Mouse (Mus musculus): Measurements from ENCODE around the gene Zswim4. TPM values are rescaled to one million over a fixed set of nuclear protein-coding genes. Genes with fewer than 3 reads are reported as not detected.
"Not testable (repeated sequence)": the region's sequence is repeated elsewhere in the genome, so short reads cannot be mapped to it uniquely, and the experiment has no call there.

The Zswim4 gene
- polyA plus RNA-seq (2014; fragmentation: Nextera tagmentation; extraction: Ambion mirVana) = 7.9 and 9.1 TPM in 2 replicates

DNA sequence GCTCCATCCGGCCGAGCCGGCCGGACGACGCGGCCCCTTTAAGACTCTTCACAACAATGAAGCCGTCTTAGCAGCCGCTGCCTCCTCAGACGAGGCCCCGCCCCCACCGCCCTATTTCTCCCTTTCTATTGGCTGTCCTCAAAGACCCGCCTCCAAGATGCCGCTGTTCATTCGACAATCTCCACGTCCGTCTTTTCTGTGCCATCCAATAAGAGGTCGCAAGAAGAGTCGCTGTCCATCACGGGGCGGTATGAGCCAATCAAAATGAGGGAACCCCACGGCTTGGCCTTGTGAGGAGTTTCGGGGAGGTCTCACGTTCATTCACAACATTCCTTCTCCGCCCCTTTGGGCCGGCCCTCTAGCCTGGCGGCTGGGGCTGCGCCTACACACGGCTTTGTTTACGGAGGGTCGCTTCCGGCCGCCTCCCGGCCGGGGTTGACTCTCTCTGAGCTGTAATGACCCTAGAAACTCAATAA lies at the start of gene Zswim4:
TSS of gene Zswim4 (minus strand) at position 58 of the 476 bp plus-strand sequence.
- Histone ChIP-seq H3K9me3 (ENCODE audit: control insufficient read depth, low read length) (no peaks in the 10 kb centered on the region), H3K4me2 (peak within 1 kb of the TSS; percentile 94), H3K27me3 (replicated peaks; ENCODE audit: control insufficient read depth, insufficient read depth, low read length) (no peaks in the 10 kb centered on the region), H3K4me3 (ENCODE audit: low read depth, low read length) (peak within 1 kb of the TSS; percentile 86), H3K4me1 (replicated peaks; ENCODE audit: control insufficient read depth, insufficient read depth, low read length) (peaks cover 10% of the 10 kb centered on the region), H3K36me3 (ENCODE audit: control insufficient read depth, insufficient read depth, low read length) (no peaks in the 10 kb centered on the region; the same call in 1 of the 2 replicates), H3K27ac (ENCODE audit: low read depth, low read length) (peak within 1 kb of the TSS; percentile 44), H3K9ac (ENCODE audit: low read depth, low read length) (peak within 1 kb of the TSS; percentile 90)
- WGBS = 1% methylated on average over 35 of the region's 35 CpGs
- ATAC-seq (replicated peaks; ENCODE audit: low FRiP score) (peak; percentile 99), DNase-seq (ENCODE audit: low spot score) (peak; percentile 97)

DNA sequence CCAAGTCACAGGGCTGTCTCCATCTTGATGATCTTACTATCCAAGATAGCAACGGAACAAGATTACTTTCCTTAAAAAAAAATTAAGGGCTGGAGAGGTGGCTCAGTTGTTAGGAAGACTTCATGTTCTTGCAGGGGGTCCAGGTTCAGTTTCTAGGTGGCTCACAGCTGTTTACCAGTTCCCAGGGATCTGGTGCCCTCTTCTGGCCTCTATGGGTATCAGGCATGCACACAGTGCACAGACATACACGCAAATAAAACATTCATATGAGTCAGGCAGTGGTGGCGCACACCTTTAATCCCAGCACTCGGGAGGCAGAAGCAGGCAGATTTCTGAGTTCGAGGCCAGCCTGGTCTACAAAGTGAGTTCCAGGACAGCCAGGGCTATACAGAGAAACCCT lies 48.8 kb upstream of the Zswim4 start:
- not testable (repeated sequence) for H3K27me3 ChIP-seq (replicated peaks; ENCODE audit: control insufficient read depth, insufficient read depth, low read length); H3K36me3 ChIP-seq (ENCODE audit: control insufficient read depth, insufficient read depth, low read length); H3K27ac ChIP-seq (ENCODE audit: low read depth, low read length); H3K4me3 ChIP-seq (ENCODE audit: low read depth, low read length); H3K4me2 ChIP-seq; H3K9ac ChIP-seq (ENCODE audit: low read depth, low read length); H3K4me1 ChIP-seq (replicated peaks; ENCODE audit: control insufficient read depth, insufficient read depth, low read length); ATAC-seq (replicated peaks; ENCODE audit: low FRiP score); H3K9me3 ChIP-seq (ENCODE audit: control insufficient read depth, low read length)
- WGBS = 45% methylated on average over 5 of the region's 5 CpGs
- DNase-seq (ENCODE audit: low spot score) = peak; percentile 43

DNA sequence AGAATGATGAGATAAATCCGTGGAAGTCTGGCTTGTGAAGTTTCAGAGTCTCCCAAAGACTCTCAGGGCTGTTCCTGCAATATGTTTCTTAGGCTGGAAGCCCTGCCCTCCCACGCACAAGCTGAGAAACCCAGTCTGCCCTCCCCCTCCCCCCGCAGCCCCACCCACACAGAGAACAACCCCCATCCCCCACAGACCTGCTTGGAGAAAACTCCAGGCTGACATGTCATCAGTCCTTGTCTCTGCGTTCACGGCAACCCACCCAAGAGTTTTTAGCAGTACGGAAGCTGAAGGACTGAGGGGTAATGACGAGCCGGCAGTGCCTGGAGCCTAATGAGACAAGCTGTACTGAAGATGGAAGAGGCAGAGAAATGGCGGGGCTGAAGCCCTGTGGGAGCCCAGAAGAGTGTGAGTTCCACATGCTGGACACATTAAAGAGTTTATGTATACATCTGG lies 47.8 kb upstream of the Zswim4 start:
- WGBS = 31% methylated on average over 9 of the region's 9 CpGs
- H3K9me3 ChIP-seq (ENCODE audit: control insufficient read depth, low read length) = no peaks in the 10 kb centered on the region
- no peak overlapping the region; the same call in 1 of the 2 replicates for H3K27ac ChIP-seq (ENCODE audit: low read depth, low read length)
- H3K4me3 ChIP-seq (ENCODE audit: low read depth, low read length) = no peak overlapping the region
- H3K4me1 ChIP-seq (replicated peaks; ENCODE audit: control insufficient read depth, insufficient read depth, low read length) = peaks cover 4% of the 10 kb centered on the region
- no peaks in the 10 kb centered on the region for H3K27me3 ChIP-seq (replicated peaks; ENCODE audit: control insufficient read depth, insufficient read depth, low read length)
- peak overlapping the region; percentile 21; the same call in 1 of the 2 replicates for H3K4me2 ChIP-seq
- no peak overlapping the region for H3K9ac ChIP-seq (ENCODE audit: low read depth, low read length)
- no peaks in the 10 kb centered on the region for H3K36me3 ChIP-seq (ENCODE audit: control insufficient read depth, insufficient read depth, low read length)
- DNase-seq (ENCODE audit: low spot score) (peak; percentile 39), ATAC-seq (replicated peaks; ENCODE audit: low FRiP score) (no peak)

DNA sequence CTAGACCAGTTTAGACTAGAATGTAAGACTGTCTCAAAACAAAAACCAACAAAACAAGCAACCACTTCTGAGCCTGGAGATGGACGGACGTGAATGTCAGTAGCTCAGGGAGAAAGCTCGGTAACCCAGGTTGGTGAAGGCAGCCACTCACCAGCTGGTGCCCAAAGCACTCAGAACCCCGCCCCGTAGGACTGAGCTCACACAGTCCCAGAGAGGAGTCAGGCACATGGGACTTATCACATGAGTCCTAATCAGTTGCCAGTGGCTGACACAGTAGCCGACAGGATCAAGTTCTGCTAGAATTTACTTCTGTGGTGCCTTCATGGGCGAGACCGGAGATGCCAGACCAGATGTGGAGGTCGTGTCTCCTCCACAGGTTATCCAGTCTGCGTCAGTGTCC lies 43.9 kb upstream of the Zswim4 start:
- ATAC-seq (replicated peaks; ENCODE audit: low FRiP score) = no peak
- WGBS = 57% methylated on average over 10 of the region's 10 CpGs
- H3K36me3 ChIP-seq (ENCODE audit: control insufficient read depth, insufficient read depth, low read length) = no peaks in the 10 kb centered on the region

DNA sequence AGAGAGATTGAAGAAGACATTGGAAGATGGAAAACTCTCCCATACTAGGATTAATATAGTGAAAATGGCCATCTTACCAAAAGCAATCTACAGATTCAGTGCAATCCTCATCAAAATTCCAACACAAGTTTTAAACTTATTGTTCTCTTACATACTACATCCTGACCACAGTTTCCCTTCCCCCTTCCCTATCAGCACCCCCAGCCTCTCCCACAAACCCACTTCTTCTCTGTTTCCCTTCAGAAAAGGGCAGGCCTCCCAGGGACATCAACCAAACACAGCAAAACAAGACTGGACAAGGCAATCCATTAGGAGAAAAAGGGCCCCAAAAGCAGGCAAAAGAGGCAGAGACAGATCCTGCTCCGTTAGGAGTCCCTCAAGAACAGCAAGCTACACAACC lies 39.6 kb upstream of the Zswim4 start:
- H3K9me3 ChIP-seq (ENCODE audit: control insufficient read depth, low read length) = no peaks in the 10 kb centered on the region
- no peak overlapping the region for H3K4me2 ChIP-seq
- H3K27ac ChIP-seq (ENCODE audit: low read depth, low read length) = peak overlapping the region; percentile 32; the same call in 1 of the 2 replicates
- DNase-seq (ENCODE audit: low spot score) (no peak), ATAC-seq (replicated peaks; ENCODE audit: low FRiP score) (no peak)
- H3K4me1 ChIP-seq (replicated peaks; ENCODE audit: control insufficient read depth, insufficient read depth, low read length) = peaks cover 4% of the 10 kb centered on the region
- no peaks in the 10 kb centered on the region for H3K27me3 ChIP-seq (replicated peaks; ENCODE audit: control insufficient read depth, insufficient read depth, low read length)
- no peak overlapping the region for H3K9ac ChIP-seq (ENCODE audit: low read depth, low read length)
- no peak overlapping the region for H3K4me3 ChIP-seq (ENCODE audit: low read depth, low read length)
- 43% methylated on average over 1 of the region's 1 CpGs for WGBS
- no peaks in the 10 kb centered on the region for H3K36me3 ChIP-seq (ENCODE audit: control insufficient read depth, insufficient read depth, low read length)

More for the DNA sequence above, 43.9 kb upstream of the Zswim4 start:
- Histone ChIP-seq H3K9me3 (ENCODE audit: control insufficient read depth, low read length) (no peaks in the 10 kb centered on the region), H3K27me3 (replicated peaks; ENCODE audit: control insufficient read depth, insufficient read depth, low read length) (no peaks in the 10 kb centered on the region), H3K4me2 (no peak overlapping the region), H3K9ac (ENCODE audit: low read depth, low read length) (no peak overlapping the region), H3K4me3 (ENCODE audit: low read depth, low read length) (no peak overlapping the region), H3K4me1 (replicated peaks; ENCODE audit: control insufficient read depth, insufficient read depth, low read length) (peaks cover 7% of the 10 kb centered on the region), H3K27ac (ENCODE audit: low read depth, low read length) (no peak overlapping the region)
- no peak for DNase-seq (ENCODE audit: low spot score)

DNA sequence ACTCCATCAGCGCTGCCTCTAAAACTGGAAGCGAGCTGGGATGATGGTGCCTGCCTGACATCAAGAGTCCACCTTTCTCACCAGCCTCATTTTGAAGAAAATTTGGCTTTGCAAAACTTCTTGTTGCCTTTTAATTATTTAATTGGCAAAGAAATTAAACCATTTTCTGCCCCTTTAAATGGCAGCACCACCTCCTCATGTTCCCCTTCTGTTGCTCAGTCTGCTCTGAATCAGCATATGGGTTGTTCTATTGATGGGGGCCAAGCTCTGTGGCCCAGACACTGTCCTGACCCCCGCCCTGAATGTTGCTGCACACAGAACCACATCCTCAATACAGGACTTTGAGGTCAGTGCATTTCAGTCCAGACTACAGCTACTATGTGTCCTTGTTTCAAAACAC lies 37.1 kb upstream of the Zswim4 start:
- no peak overlapping the region for H3K27ac ChIP-seq (ENCODE audit: low read depth, low read length)
- ATAC-seq (replicated peaks; ENCODE audit: low FRiP score) = no peak
- H3K4me2 ChIP-seq = no peak overlapping the region
- no peak overlapping the region for H3K4me3 ChIP-seq (ENCODE audit: low read depth, low read length)
- WGBS = 71% methylated on average over 3 of the region's 3 CpGs
- H3K36me3 ChIP-seq (ENCODE audit: control insufficient read depth, insufficient read depth, low read length) = no peaks in the 10 kb centered on the region
- H3K27me3 ChIP-seq (replicated peaks; ENCODE audit: control insufficient read depth, insufficient read depth, low read length) = no peaks in the 10 kb centered on the region
- no peak overlapping the region for H3K9ac ChIP-seq (ENCODE audit: low read depth, low read length)
- H3K4me1 ChIP-seq (replicated peaks; ENCODE audit: control insufficient read depth, insufficient read depth, low read length) = peaks cover 7% of the 10 kb centered on the region
- no peaks in the 10 kb centered on the region for H3K9me3 ChIP-seq (ENCODE audit: control insufficient read depth, low read length)
- no peak for DNase-seq (ENCODE audit: low spot score)

DNA sequence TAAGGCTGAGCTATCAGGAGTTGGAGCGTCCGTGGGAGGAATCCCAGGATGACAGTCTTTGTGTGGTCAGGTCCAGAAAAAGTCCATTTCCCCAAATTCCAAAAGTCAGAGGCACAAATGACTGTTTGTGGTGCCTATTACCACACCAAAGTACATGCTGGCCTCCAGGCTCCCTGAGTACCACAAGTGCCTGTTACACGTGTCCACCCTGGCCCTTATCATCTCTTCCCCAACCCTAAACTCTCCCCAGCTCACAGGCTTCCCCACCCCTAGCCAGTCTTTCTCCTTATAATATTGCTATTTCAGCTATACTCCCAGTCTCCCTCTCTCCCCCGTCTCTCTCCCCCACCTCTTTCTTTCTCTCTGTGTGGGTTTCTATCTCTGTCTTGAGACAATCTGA lies 35.4 kb upstream of the Zswim4 start:
- 76% methylated on average over 4 of the region's 4 CpGs for WGBS
- H3K36me3 ChIP-seq (ENCODE audit: control insufficient read depth, insufficient read depth, low read length) = no peaks in the 10 kb centered on the region
- H3K27me3 ChIP-seq (replicated peaks; ENCODE audit: control insufficient read depth, insufficient read depth, low read length) = no peaks in the 10 kb centered on the region
- no peak overlapping the region for H3K4me3 ChIP-seq (ENCODE audit: low read depth, low read length)
- ATAC-seq (replicated peaks; ENCODE audit: low FRiP score) = no peak
- no peak for DNase-seq (ENCODE audit: low spot score)
- H3K27ac ChIP-seq (ENCODE audit: low read depth, low read length) = no peak overlapping the region
- no peak overlapping the region for H3K9ac ChIP-seq (ENCODE audit: low read depth, low read length)
- H3K9me3 ChIP-seq (ENCODE audit: control insufficient read depth, low read length) = no peaks in the 10 kb centered on the region
- H3K4me1 ChIP-seq (replicated peaks; ENCODE audit: control insufficient read depth, insufficient read depth, low read length) = peaks cover 7% of the 10 kb centered on the region
- H3K4me2 ChIP-seq = no peak overlapping the region

DNA sequence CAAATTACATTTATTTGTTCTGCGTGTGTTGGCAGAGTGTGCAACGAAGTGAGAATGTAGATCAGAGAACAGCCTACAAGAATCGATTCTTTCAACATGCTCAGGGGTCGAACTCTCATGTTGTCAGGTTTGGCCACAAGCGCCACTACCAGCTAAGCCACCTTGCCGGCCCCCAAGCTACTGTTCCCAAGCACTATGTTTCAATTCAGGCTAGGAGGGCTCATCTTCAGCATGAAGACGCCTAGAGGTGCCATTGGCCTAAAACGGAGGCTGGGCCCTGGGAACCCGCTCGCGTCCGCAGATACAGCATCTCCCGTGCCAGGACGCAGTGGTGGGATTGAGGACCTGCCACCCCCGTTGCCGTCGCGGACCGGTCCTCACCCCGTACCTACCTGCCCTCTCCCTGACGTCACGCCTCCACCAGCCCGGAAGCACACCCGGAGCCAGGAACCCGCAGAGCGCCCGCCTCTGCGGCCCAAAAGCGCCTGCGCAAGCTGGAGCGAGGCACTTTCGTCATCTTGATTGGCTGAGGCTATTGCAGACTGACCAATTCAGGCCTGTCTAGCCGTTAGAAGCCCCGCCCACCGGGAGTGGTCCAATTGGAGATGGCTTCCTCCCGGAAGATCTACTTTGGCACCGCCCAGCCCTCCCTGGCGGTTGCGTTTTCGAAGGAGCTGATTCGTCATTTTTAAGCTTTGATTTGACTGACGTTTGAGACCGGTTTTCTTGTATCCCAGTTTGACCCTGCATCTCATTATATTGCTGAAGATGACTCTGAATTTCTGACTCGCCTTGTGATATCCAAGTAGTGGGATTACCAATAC lies 33.3 kb upstream of the Zswim4 start, which contains the start of gene Ccdc130:
TSS of gene Ccdc130 (minus strand) at position 431 of the 824 bp plus-strand sequence.
- DNase-seq (ENCODE audit: low spot score) (peak; percentile 98), ATAC-seq (replicated peaks; ENCODE audit: low FRiP score) (peak; percentile 100)
- peaks cover 3% of the 10 kb centered on the region; the same call in 1 of the 2 replicates for H3K36me3 ChIP-seq (ENCODE audit: control insufficient read depth, insufficient read depth, low read length)
- H3K4me2 ChIP-seq = peak within 1 kb of the TSS; percentile 88
- peak within 1 kb of the TSS; percentile 83 for H3K9ac ChIP-seq (ENCODE audit: low read depth, low read length)
- no peaks in the 10 kb centered on the region for H3K9me3 ChIP-seq (ENCODE audit: control insufficient read depth, low read length)
- under 1% methylated on average over 44 of the region's 44 CpGs for WGBS
- peaks cover 3% of the 10 kb centered on the region; the same call in 1 of the 2 replicates for H3K4me1 ChIP-seq (replicated peaks; ENCODE audit: control insufficient read depth, insufficient read depth, low read length)
- H3K4me3 ChIP-seq (ENCODE audit: low read depth, low read length) = peak within 1 kb of the TSS; percentile 83
- H3K27ac ChIP-seq (ENCODE audit: low read depth, low read length) = peak within 1 kb of the TSS; percentile 33; the same call in 1 of the 2 replicates
- H3K27me3 ChIP-seq (replicated peaks; ENCODE audit: control insufficient read depth, insufficient read depth, low read length) = no peaks in the 10 kb centered on the region

Data from liver, embryonic 11.5 days (tissue).